Comparison of ENCODE assay signal across 11 mouse cellular contexts in genomic region chr2:48494065-48494464, GRCm38 (mm10).
DNase-seq lines count a peak whose midpoint lies in the region; ATAC-seq lines count a peak whose summit lies in the region.
"Had no signal": no experiment of that assay in that cellular context is flagged by ENCODE, and none has a peak within 500 bp of the region (broad histone marks: within the 10 kb centered on the region; RNA-seq: fewer than 3 reads in every experiment).

No protein-coding gene starts in this region.

- no peaks in the 10 kb centered on the region for H3K27me3 ChIP-seq in kidney, embryonic 15.5 days
- no peaks in the 10 kb centered on the region for H3K27me3 ChIP-seq in lung, embryonic 15.5 days
- no peaks in the 10 kb centered on the region for H3K27me3 ChIP-seq in heart, embryonic 11.5 days (ENCODE audit: control insufficient read depth, insufficient read depth, low read length)
- H3K27me3 ChIP-seq: CH12.LX; limb, embryonic 15.5 days had no signal

- no peak overlapping the region for H3K27ac ChIP-seq in kidney, embryonic 15.5 days
- H3K27ac ChIP-seq in lung, embryonic 15.5 days: no peak overlapping the region
- no peak overlapping the region for H3K27ac ChIP-seq in heart, embryonic 11.5 days (ENCODE audit: low read depth, low read length)
- H3K27ac ChIP-seq: limb, embryonic 15.5 days had no signal

- peak; percentile 20 for DNase-seq in ovary, postnatal 14 days (ENCODE audit: low spot score)
- DNase-seq in ovary, adult 18-20 months (ENCODE audit: low spot score): no peak
- no peak for DNase-seq in cerebellum, adult 11 months
- DNase-seq in left cerebral cortex, adult 8-10 months (ENCODE audit: low spot score in 2 of 2): no peak
- DNase-seq: adrenal gland, postnatal 36 days; cerebellum, postnatal 14 days had no signal

- no peaks in the 10 kb centered on the region for H3K4me1 ChIP-seq in kidney, embryonic 15.5 days
- peaks cover 12% of the 10 kb centered on the region for H3K4me1 ChIP-seq in lung, embryonic 15.5 days
- no peaks in the 10 kb centered on the region for H3K4me1 ChIP-seq in heart, embryonic 11.5 days (ENCODE audit: control insufficient read depth, insufficient read depth, low read length)
- H3K4me1 ChIP-seq: limb, embryonic 15.5 days had no signal

- H3K36me3 ChIP-seq in kidney, embryonic 15.5 days: no peaks in the 10 kb centered on the region
- H3K36me3 ChIP-seq in lung, embryonic 15.5 days: no peaks in the 10 kb centered on the region
- H3K36me3 ChIP-seq in heart, embryonic 11.5 days (ENCODE audit: control insufficient read depth, insufficient read depth, low read length): no peaks in the 10 kb centered on the region
- H3K36me3 ChIP-seq: limb, embryonic 15.5 days had no signal

- no peak overlapping the region for H3K4me2 ChIP-seq in kidney, embryonic 15.5 days
- no peak overlapping the region for H3K4me2 ChIP-seq in lung, embryonic 15.5 days
- no peak overlapping the region for H3K4me2 ChIP-seq in heart, embryonic 11.5 days
- H3K4me2 ChIP-seq: limb, embryonic 15.5 days had no signal

- H3K4me3 ChIP-seq in kidney, embryonic 15.5 days (replicated peaks): no peak overlapping the region
- no peak overlapping the region for H3K4me3 ChIP-seq in lung, embryonic 15.5 days
- no peak overlapping the region for H3K4me3 ChIP-seq in heart, embryonic 11.5 days (ENCODE audit: low read depth, low read length)
- H3K4me3 ChIP-seq: limb, embryonic 15.5 days had no signal

- WGBS in kidney, embryonic 15.5 days: 28% methylated on average over 2 of the region's 2 CpGs
- WGBS in lung, embryonic 15.5 days: 21% methylated on average over 2 of the region's 2 CpGs
- 54% methylated on average over 2 of the region's 2 CpGs for WGBS in heart, embryonic 11.5 days (ENCODE audit: insufficient replicate concordance)

- ATAC-seq in kidney, embryonic 15.5 days (replicated peaks; ENCODE audit: low FRiP score): peak; percentile 91
- ATAC-seq in lung, embryonic 15.5 days (ENCODE audit: borderline replicate concordance, extremely low read depth, low FRiP score, low TSS enrichment): peak; percentile 96
- no peak for ATAC-seq in heart, embryonic 11.5 days (replicated peaks; ENCODE audit: insufficient number of reproducible peaks, low FRiP score, low TSS enrichment)

- H3K9me3 ChIP-seq in kidney, embryonic 15.5 days (replicated peaks): no peaks in the 10 kb centered on the region
- H3K9me3 ChIP-seq in lung, embryonic 15.5 days: no peaks in the 10 kb centered on the region
- H3K9me3 ChIP-seq in heart, embryonic 11.5 days (replicated peaks; ENCODE audit: control insufficient read depth, low read length): no peaks in the 10 kb centered on the region
- H3K9me3 ChIP-seq: limb, embryonic 15.5 days had no signal

- no peak overlapping the region for H3K9ac ChIP-seq in kidney, embryonic 15.5 days
- no peak overlapping the region for H3K9ac ChIP-seq in lung, embryonic 15.5 days
- H3K9ac ChIP-seq in heart, embryonic 11.5 days (ENCODE audit: low read depth, low read length): no peak overlapping the region
- H3K9ac ChIP-seq: limb, embryonic 15.5 days had no signal
